Mouse (Mus musculus) ES-E14 (cell line): Measurements from ENCODE around the gene Ffar2. TPM values are rescaled to one million over a fixed set of nuclear protein-coding genes. Genes with fewer than 3 reads are reported as not detected.
A peak's percentile ranks its signal among the peaks of the same experiment; 100 is the strongest.

Experiments
- DNase-seq: peaks from one replicate; pipeline ENCODE4 v3.0.0-alpha.2; 2013; ENCODE audit warnings: low read depth, low spot score
- H3K27ac ChIP-seq: 2 replicates; pipeline ENCODE4 v1.5.1; 2012; ENCODE audit warnings: low read depth, mild to moderate bottlenecking, low read length, moderate library complexity, mixed read lengths; ENCODE audit not compliant: poor library complexity, insufficient read depth, severe bottlenecking
- H3K36me3 ChIP-seq: 2 replicates; pipeline ENCODE4 v1.6.1; 2012; ENCODE audit warnings: mild to moderate bottlenecking, low read length, moderate library complexity, mixed read lengths; ENCODE audit not compliant: control insufficient read depth, poor library complexity, insufficient read depth, severe bottlenecking
- H3K4me1 ChIP-seq, 2 experiments: fragments of 150-350 bp in 1 of 2; sonication (generic) in 1 of 2; 2 replicates each; pipeline ENCODE4 v1.6.1; 2012; ENCODE audit warnings: low read length in 2 of 2, mild to moderate bottlenecking in 1 of 2, mixed read lengths in 1 of 2; ENCODE audit not compliant: control insufficient read depth in 2 of 2, insufficient read depth in 2 of 2, poor library complexity in 1 of 2
- H3K4me3 ChIP-seq, 2 experiments: fragments of 150-350 bp in 1 of 2; sonication (generic) in 1 of 2; 2 replicates each; pipeline ENCODE4 v1.5.1; 2012; ENCODE audit warnings: low read length in 2 of 2, low read depth in 1 of 2, mild to moderate bottlenecking in 1 of 2, mixed read lengths in 1 of 2; ENCODE audit not compliant: insufficient read depth in 1 of 2, poor library complexity in 1 of 2, severe bottlenecking in 1 of 2
- H3K9ac ChIP-seq: 2 replicates; pipeline ENCODE4 v1.6.1; 2012; ENCODE audit warnings: low read depth, mild to moderate bottlenecking, low read length, mixed read lengths; ENCODE audit not compliant: poor library complexity, insufficient read depth, severe bottlenecking
- H3K9me3 ChIP-seq: fragments of 150-350 bp; sonication (generic); 2 replicates; pipeline ENCODE4 v1.6.1; 2012; ENCODE audit warnings: low read depth, mild to moderate bottlenecking, low read length; ENCODE audit not compliant: control insufficient read depth, insufficient read depth
- CHD2 ChIP-seq: IDR thresholded peaks from 2 replicates; pipeline ENCODE4 v1.6.1; 2014; ENCODE audit warnings: mild to moderate bottlenecking, low read depth, low read length, inconsistent platforms
- HCFC1 ChIP-seq: IDR thresholded peaks from 2 replicates; pipeline ENCODE4 v1.6.1; 2012; ENCODE audit warnings: low read length, inconsistent platforms, borderline replicate concordance; ENCODE audit not compliant: insufficient read depth
- MAFK ChIP-seq: IDR thresholded peaks from 2 replicates; pipeline ENCODE4 v1.6.1; 2014; ENCODE audit warnings: mild to moderate bottlenecking, low read depth, low read length, inconsistent platforms; ENCODE audit not compliant: insufficient read depth
- ZC3H11A ChIP-seq: IDR thresholded peaks from 2 replicates; pipeline ENCODE4 v1.6.1; 2012; ENCODE audit warnings: low read depth, mild to moderate bottlenecking, inconsistent platforms, low read length, borderline replicate concordance
- ZNF384 ChIP-seq: IDR thresholded peaks from 2 replicates; pipeline ENCODE4 v1.6.1; 2012; ENCODE audit warnings: low read depth, low read length, inconsistent platforms
- in situ Hi-C, 2 experiments: fragments of 600-800 bp; cut with MboI; formaldehyde crosslinking; loops; one replicate each; pipeline ENCODE4 v1.15.1; 2025; ENCODE audit warnings: low sequenced_read_pairs in 2 of 2, inconsistent platforms in 1 of 2; ENCODE audit not compliant: unreplicated experiment in 2 of 2
- total RNA-seq: library from RNA; depleted of rRNA; stranded (reverse); fragments of 300-350 nt; gene quantifications from 2 replicates; pipeline ENCODE4 v1.2.3, GENCODE M21; 2012

Gene Ffar2
- total RNA-seq, 1 experiment: not detected

DNA sequence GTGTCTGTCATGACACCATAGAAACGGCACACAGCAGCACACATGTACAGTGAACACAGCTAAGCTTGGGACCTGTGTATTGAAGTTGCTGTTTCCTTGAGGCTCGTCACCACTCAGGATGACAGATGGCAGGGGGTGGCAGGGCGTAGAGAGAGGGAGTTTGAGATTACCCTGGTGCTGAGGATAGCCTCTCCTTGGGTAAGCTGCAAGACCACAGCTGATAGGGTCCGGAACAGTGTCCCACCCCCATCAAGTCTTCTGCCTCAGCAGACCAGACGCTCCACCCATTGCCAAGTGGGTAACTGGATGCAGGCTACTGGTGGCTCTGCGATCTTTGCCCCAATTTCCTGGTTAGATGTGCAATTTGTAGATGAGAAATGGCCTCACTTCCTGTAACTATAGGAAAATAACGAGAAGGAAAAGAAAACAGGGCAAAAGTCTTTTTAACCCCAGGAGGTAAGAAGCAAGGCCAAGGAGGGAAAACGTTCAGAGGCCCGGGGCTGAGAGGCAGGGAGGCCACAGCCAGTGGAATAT lies 11.8 kb downstream of the Ffar2 start:
- Histone ChIP-seq H3K36me3 (no peaks in the 10 kb centered on the region), H3K9ac (no peak overlapping the region), H3K9me3 (no peaks in the 10 kb centered on the region), H3K27ac (no peak overlapping the region), H3K4me1 (0 out of 4 replicates have a peak, but pooled peaks cover 0 to 2% of the 10 kb centered on the region in 2 experiments), H3K4me3 (no peak overlapping the region)
- TF ChIP-seq HCFC1: no peak
- DNase-seq: no peak
- in situ Hi-C loops: loop anchor here in 1 of 2 experiments (10.0 kb wide), 1 partner anchor 163 kb away; the partner anchor contains the start of genes Fam187b and Lsr

DNA sequence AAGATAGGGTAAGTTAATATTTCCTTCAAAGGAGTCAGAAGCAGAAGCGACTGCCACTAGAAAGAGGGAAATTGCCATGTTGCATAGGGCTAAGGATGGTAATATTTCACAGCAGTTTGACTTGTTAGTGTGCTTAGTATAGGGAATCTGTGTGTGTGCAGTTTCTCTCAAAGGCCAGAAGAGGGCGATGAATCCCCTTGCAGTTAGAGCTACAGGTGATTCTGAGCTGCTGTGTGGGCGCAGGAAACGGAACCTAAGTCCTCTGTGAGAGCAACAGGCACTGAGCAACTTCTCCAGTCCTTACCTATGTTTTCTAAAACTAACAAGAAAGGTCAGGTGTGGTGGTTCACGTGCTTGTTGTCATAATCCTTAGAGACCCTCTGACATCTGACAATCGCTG lies 13.3 kb downstream of the Ffar2 start:
- TF ChIP-seq ZC3H11A: peak; percentile 86
- TF ChIP-seq HCFC1: no peak
- Histone ChIP-seq H3K9me3 (no peaks in the 10 kb centered on the region), H3K36me3 (no peaks in the 10 kb centered on the region), H3K4me3 (peak overlapping the region; percentile 7 to 36; a peak in 2 of 4 replicates), H3K4me1 (0 out of 4 replicates have a peak, but pooled peaks cover 0 to 2% of the 10 kb centered on the region in 2 experiments), H3K9ac (peak overlapping the region; percentile 52; the same call in 1 of the 2 replicates), H3K27ac (no peak overlapping the region)
- DNase-seq: peak; percentile 74
- in situ Hi-C loops: loop anchor here in 1 of 2 experiments (10.0 kb wide), 1 partner anchor 164 kb away; the partner anchor contains the start of genes Fam187b and Lsr

DNA sequence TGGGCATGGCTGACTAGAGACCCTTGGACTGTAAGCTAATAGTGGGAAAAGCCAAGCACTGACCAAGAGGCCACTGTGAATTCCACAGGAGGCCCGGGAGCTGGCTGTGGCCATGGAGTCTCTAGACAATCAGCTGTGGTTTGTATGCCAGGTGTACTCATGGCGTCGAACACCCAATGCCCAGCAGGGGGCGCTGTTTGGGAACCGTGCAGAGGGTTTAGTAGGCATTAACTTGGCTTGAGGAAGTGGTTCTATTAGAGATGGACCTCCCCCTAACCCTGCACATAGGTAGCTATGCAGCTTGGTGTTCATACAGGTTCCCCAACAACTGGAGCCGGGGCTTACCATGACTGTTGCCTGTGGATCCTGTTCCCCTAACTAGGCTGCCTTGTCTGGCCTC lies 17.7 kb downstream of the Ffar2 start:
- H3K27ac ChIP-seq: no peak overlapping the region
- no peaks in the 10 kb centered on the region for H3K36me3 ChIP-seq
- H3K4me3 ChIP-seq: no peak overlapping the region
- in situ Hi-C loops: no loop called here
- no peaks in the 10 kb centered on the region for H3K9me3 ChIP-seq
- H3K9ac ChIP-seq: no peak overlapping the region
- TF ChIP-seq ZNF384: no peak
- no peak for TF ChIP-seq CHD2
- no peak for TF ChIP-seq MAFK
- TF ChIP-seq HCFC1: no peak
- TF ChIP-seq ZC3H11A: no peak
- 0 out of 4 replicates have a peak, but pooled peaks cover 0 to 2% of the 10 kb centered on the region in 2 experiments for H3K4me1 ChIP-seq
- DNase-seq: peak; percentile 80

DNA sequence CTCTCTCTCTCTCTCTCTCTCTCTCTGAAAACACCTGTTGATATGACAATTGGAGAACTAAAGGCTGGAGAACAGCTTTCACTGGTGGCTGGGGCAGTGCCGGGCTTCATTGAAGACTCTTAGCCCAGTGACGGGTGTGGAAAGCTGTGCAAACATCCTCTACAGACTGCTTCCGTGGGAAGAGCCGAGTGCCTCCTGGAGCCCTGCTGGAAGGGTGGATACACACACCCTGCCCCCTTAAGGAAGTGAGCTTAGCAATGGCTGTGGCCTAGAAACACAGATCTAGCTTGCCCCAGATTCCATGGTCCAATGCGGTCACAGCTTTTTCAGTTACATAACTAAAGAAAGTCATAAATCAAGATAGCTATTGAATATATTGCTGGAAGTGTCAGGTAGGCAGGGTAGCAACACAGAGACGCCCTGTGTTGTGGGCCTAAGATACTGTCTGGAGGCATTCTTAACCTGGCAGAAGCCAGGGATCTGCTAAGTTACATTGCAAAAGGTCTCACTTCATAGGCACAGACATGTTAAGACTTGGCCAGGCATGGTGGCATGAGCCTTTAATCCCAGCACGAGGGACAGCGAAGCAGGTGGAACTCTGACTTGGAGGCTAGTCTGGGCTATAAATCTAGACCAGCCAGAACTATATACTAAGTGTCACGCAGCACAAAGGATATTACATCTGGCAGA lies 19.4 kb downstream of the Ffar2 start:
- Histone ChIP-seq H3K9me3 (no peaks in the 10 kb centered on the region), H3K36me3 (no peaks in the 10 kb centered on the region), H3K4me3 (no peak overlapping the region), H3K27ac (no peak overlapping the region), H3K9ac (no peak overlapping the region), H3K4me1 (0 out of 4 replicates have a peak, but pooled peaks cover 0 to 2% of the 10 kb centered on the region in 2 experiments)
- in situ Hi-C loops: no loop called here
- no peak for TF ChIP-seq HCFC1
- no peak for TF ChIP-seq MAFK
- TF ChIP-seq CHD2: no peak
- no peak for TF ChIP-seq ZNF384
- TF ChIP-seq ZC3H11A: no peak
- DNase-seq: no peak
